Mouse (Mus musculus) induced T-regulatory cell, adult 2 months (primary cell): ENCODE results near the gene Rnf214.

Source experiments
- DNase-seq: peaks from one replicate; pipeline ENCODE4 v3.0.0-alpha.2; 2012; ENCODE audit warnings: low read depth

The Rnf214 gene

DNA sequence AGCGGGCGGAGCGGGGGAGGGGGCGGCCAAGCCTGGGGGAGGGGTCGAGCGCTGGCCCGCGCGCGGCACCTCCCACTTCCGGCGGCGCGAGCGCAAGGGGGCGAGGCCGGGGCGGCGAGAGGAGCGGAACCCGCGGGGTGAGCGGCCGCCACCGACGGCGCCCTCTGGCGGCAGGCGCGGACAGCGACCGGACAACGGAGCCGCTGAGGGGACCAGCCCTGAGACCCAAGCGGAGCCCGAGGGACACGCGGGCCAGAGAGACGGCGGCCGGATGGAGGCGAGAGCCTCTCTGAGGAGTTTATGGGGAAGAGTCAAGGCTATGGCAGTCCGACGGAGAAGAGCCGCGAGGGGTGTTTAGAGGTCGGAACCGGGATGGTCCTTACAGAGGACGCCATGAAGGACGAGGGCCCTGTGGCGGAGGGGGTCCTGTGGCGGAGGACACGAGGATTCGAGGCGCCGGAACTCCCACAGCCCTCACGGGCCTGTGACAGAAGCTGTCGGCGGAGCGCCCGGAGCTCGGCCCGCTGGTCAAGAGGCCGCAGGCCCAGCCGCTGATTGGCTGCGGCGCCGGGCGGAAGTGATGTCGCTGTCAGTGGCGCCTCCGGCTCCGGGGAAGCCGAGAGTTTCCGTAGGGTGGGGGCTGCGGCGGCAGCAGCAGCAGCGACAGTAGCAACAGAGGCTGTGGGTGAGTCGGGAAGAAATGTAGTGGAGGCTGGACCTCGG, at the start of gene Rnf214, which contains the start of gene Pcsk7:
TSS of gene Rnf214 (minus strand) at position 557 of the 723 bp plus-strand sequence.
TSS of gene Pcsk7 (plus strand) at position 143 of the 723 bp plus-strand sequence.
- peak; percentile 92 for DNase-seq

DNA sequence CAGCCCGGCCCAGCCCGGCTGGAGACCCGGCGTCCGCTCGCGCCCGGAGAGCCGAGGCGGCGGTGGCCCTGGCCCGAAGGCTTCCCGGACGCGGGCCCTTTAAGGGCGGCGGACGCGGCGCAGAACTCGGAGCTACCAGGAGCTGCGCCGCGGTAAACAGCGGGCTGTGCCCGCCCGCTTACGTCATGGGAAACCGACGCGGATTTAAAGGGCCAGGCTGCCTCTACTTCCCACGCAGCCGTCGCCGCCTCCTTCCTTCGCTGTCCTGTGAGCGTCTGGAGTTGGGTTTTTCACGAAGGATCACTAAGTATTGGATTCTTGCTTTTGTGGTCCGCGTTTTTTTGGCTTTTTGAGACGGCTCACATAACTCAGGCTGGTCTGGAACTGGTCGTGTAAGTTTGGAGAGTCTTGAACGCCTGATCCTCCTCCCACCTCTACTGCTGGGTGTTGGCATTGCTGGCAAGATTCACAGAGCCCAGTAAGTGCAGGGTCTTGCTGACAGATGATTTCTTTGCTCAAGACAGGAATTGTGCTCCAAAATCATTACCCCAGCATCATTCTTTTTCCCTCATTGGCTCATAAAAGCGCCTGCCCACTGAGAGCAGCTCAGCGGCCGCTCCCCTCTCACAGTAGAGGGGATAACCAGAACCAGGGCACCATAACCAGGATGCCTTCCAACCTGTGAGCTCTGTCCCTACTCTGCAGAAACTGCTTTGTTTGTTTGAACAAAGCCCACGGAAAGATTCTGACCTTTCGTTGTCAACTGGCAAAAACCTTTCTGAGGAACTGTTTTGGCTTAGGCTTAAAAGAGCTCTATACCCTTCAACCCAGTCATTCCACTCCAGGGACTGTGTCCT, 48.6 kb upstream of the Rnf214 start, which contains the start of gene Sidt2:
TSS of gene Sidt2 (minus strand) at position 152 of the 857 bp plus-strand sequence.
- peak; percentile 95 for DNase-seq

DNA sequence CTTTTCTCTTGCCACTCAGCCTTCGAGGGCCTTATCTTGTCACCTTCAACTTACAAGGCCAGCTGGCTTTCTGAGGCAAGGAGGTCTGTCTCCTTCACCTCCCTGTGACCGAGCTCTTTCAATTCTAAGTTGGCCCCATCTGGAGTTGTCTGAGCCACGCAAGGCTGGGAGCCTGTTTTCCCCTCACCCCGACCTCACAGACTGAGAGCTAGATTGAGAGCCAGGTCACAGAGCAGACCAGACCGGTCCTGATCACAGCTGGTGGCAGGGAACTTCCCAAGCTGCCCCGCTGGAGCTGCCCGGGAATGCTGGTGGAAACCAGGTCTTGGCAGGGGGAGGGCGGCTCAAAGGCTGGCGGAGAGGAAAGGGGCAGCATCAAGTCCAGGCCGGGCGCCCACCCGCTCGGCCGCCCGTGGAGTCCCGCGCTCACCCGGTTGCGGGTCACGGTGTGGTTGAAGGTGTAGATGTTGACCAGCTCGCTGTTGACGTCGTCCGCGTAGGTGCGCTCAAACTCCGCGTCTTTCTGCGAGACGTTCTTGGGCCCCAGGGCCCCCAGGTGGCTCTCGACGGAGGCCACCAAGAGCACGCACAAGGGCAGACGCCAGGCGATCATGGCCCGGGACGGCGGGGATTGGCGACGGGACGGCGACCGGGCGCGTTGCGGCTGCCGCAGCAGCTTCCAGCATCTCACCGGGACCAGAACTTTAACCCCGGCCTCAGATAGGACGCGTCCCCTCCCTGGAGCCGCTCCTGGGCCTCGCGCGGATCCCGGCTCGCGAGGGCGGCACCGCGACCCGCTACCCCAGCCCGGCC, 47.8 kb upstream of the Rnf214 start:
- peak; percentile 78 for DNase-seq

DNA sequence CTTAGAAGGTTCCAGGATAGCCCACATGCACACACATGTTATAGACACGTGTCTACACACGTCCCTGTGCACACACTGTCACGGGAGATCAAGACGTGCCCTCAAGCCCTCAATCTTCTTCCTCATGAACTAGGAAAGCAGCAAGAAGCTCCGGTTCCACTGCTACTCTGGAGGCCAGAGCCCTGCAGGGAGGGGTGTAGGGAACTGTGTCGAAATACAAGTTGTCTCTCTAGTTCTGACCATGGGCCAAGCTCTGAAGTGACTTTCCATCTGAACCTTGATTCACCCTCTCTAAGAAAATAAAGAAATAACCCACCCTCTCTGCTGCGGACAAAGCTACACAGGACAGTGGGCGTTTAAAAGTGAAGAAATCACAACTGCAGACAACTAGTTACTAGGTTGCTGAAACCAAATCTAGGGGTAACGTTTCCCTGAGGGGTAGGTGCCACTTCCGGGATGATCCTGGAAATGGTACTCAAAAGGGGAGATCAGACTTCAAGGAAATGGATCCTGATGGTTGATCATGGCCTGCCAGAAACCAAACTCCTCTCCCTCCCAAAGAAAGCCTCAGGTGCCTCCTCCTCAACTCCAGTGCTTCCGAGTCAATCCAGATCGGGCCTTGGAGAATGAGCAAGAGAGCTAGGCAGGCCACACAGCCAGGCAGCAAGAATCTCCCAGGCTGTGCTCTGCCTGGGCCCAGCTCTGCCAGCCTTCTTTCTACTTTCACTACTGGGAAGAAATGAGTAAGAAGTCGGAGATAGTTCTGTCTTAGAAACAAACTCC, 47.0 kb upstream of the Rnf214 start:
- no peak for DNase-seq

DNA sequence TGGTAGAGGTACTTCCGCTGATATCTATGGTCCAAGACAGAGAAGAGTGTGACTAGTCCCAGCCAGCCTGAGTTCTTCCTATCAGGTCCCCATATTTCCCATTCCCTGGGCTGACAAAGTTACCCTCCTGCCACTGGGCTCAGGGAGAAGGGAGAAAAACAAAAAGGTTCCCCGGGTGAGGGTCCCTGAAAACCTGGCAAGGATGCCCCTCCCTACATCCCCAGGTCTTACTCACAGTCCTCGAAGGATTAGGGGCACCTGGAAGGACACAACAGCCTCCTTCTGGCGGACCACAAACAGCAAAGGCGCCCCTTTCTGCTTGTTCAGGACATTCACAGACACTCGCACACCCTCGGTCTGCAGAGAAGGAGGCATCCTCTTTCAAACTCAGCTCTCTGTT, 46.2 kb upstream of the Rnf214 start:
- no peak for DNase-seq

DNA sequence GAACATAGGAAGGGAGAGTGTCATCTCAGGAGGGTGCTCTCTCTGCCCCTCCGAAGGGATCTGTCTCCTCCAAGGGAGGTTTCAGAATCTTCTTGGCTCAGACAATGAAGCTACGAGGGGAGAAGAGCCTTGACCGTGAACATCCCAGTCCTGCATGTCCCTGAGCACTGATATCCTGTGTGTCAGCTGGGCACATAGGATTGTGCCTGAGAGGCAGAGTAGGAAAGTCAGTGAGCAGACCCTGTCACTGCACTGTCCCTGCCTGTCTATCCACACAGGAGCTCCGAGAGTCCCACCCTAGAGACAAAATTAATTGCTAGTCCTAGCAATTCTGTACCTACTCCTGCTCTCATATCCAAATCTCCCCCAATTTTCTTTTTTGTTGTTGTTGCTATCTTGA, 45.3 kb upstream of the Rnf214 start:
- peak; percentile 12 for DNase-seq

DNA sequence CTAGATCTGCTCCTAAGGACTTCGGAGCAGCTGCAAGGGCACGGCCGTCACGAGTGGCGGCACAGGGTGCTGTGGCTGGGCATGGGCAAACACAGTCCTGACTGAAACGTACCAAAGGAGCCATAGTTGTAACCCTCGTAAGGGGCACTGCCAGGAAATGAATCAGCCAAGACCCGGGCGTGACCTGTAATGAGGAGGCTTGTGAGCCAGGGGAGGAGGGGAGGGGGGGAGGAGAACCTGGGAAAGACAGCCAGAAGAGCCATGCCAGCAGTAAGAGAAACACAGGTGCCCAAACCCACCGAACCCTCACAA, 40.1 kb upstream of the Rnf214 start:
- peak; percentile 42 for DNase-seq

DNA sequence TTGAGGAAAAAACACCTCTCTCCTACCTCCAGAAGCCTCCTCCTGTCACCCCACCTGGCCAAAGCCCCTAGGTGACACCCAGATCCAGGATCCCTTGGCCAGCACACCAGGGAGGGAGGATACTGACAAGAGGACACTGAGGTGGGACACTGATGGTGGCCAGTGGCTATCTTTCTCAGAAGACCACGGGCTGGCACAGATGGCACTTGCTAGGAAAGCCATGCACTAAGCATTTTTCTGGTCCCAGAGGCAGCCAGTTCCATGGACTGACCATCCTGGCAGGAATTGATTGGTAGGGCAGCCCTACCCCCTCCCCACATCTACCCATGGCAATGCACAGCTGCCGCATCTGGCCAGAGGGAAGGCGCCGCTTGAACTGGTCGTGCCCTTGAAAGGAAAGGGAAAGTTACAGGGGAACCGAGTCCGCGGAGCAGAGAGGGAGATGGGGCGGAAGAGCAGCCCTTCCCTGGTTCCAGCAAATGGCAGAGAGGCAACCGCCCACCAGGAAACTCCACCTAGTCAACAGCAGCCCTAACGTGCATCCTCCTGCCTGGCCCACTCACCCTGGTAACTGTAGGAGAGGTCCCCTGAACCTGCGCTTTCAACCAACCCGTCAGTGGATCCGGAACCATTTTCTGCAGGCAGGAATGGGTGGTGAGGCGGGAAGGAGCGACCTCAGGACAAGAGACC, 39.6 kb upstream of the Rnf214 start:
- DNase-seq = peak; percentile 66

DNA sequence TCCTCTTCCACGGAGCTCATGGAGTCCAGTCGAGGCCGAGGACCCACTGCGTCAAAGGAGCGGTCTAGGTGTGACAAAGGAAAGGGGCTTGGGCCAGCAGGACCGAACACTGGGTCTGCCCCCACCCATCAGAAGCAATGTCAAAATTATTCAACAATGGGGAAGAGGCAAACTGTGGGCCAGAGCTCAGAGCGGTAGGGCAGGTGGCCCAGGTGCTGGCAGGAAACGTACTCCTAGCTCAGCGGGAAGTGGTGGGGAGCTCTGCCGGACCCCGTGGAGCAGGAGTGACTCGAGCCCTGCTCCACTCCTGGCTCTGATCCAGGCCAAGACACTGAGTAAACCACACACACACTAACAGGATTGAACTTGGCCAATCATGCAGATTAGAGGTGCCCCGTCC, 39.0 kb upstream of the Rnf214 start:
- DNase-seq = no peak

DNA sequence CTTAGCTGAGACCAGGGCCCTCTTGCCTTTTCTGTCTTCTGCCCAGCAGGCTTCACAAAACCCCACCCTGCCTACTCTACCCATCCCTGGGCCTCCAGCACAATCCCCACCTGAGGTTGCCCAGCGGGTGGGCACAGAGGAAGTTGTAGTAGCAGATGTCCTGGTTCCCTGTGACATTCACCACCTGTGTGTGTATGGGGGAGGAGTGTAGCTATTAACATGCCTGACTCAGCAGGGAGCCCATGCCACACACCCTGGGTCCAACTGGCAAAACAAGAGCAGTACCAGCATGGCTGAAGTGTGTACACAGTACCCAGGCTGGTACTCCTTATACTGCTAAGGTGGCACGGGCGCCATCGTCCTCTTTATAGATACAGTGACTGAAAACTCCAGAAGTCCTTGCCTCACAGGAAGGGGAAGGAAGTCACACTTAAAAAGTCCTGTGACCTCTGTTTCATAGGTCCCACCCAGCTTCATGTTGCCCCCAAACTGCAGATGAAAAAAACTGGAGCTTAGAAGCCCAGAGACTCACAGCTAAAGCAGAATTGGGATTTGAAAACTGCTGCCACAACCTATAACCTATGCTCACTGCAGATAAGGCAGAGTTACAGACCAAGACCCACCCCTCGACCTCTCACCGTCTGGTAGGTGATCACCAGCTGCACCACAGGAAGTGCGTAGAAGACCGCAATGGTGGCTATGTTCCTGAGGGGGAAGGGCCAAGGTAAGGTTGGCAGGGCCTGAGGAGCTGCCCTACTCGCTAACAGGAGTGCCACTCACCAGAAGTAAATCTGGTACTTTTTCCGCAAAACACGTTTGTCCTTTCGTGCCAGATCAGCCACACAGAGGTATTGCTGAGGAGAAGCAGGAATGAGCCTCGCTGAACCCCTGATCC, 38.0 kb upstream of the Rnf214 start:
- peak; percentile 95 for DNase-seq

DNA sequence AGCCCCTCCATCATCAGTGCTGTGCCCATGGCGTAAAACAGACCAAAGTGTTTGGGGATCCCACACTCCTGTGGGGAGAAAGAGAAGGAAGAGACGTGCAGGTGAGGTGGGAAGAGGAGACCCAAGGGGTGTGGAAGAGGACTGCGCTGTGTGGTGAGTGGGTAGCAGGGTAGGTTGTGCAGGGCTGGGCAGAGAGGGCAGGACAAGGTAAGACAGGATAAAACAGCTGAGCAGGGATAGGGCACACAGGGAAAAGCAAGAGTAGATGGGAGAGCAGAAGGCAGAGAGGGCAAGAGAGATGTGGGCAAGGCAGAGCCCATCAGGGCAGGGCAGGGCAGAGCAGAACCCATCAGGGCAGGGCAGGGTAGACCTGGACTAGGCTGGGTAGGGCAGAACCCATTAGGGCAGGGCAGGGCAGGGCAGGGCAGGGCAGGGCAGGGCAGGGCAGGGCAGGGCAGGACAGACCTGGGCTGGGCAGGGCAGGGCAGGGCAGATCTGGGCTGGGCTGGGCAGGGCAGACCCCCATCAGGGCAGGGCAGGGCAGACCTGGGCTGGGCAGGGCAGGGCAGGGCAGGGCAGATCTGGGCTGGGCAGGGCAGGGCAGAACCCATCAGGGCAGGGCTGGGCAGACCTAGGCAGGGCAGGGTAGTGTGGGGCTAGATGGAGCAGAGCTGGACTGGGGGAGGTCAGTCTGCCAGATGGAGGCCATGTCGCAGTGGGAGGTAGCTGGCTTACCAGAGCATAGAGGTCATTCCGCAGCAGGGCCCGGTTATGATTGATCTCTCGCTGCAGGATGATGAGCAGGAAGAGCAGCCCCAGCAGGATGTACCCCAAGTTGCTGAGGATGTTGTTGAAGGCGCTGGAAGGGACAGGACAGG, 37.2 kb upstream of the Rnf214 start:
- peak; percentile 14 for DNase-seq

DNA sequence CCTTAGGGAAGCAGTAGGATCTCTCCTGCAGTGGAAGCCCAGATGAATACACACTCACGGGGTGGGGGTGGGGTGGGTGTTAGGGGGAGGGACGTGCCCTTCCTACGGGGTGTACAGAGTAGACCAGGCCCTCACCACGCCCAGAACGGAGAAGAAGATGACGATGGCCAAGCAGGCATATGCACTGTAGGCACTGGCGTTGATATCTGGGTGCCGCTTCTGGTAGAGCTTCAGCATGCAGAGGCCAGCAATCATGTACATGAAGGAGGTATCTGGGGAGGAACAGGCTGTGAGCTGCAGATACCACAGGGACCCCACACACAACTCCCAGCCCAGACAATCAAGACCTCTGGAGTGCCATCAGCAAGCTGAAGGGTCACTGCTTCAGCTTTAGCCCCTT, 36.2 kb upstream of the Rnf214 start:
- DNase-seq = peak; percentile 12

DNA sequence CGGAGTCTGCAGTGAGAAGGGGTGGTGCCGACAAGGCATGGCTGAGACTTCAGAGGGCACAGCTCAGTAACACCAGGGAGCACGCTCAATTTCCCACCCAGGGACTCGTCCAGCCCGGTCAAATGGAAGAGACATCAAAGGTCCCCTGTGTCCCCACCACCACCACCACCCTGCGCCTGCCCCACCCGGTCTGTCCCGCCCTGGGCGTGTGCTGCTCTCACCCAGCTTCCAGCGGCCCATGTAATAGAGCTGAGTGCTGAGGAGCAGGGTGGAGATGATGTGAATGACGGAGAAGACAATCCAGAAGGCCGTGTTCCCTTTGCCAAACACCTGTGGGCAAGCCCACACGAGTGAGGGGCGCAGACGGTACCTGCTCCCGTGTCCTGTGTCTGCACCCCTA, 35.8 kb upstream of the Rnf214 start:
- no peak for DNase-seq

DNA sequence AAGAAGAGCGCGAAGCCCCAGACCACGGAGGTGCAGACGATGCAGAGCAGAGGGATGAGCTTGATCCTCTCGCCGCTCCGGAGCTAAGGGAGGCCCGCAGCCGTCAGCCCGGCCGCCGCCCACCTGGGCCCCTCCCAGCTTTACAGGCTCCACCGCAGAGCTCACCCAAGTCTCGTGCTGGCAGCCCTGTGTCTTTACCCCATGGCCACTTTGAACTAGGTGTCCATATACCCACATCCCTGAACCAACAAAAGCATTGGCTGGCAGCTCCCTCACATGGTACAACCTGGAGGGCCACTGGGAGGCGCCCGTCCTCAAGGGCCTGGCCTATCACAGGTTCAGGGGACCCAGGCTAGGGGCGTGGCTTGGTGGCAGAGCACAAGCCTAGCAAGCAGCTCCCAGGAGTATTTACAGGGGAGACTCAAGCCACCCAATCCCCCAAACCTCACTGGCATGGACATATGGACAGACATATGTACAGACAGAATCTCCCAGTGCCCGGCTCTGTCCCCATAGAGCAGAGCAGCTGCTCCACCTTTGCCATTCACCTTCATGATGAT, 34.7 kb upstream of the Rnf214 start:
- DNase-seq = peak; percentile 37

DNA sequence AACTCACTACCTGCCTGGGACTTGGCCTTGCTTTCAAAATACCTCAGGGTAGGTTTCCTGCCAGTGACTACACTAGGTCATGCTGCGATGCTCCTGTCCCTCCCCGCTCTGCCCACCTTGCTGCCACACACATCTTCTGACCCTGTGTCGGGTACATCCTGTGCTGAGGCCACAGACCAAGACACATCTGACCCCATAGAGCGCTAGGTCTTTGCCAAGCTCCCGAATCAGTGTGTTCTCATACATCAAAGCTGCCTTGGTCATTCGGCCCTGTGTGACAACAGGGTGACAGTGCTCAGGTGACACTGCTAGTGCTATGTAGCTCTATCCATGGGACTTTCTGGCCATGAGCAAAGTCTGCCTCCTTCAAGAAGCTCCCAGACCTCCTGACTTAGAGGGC, 33.1 kb upstream of the Rnf214 start:
- no peak for DNase-seq

DNA sequence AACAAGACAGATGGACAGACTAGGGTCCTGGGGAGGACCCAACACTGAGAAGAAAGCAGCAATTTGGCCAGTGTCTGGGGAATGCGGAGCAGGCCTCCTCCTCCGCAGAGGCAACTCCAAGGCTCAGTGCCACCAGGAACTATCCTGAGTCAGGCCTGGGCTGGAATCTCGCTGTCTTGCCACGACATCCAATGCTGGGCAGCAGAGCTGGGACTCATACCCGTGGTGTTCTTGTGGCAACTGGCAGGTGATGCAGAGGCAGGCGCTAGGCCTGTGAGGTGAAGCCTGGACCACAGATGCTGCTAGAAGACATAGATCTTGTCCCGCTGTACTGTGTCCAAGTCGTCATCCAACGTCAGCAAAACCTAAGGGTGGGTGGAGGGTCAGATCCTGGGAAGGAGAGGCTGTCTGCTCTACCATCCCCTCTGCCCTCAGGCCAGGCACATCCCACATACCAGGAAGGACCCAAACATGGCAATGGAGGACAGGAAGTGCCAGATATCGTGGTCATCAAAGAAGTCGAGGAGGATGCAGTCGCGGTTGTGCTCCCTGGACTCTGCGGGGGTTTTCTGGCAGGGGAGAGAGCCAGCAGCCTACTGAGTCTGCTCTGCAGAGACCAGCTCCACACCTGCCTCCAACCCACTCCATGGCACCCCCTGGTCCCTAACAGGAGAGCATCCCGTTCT, 32.4 kb upstream of the Rnf214 start:
- DNase-seq = no peak

DNA sequence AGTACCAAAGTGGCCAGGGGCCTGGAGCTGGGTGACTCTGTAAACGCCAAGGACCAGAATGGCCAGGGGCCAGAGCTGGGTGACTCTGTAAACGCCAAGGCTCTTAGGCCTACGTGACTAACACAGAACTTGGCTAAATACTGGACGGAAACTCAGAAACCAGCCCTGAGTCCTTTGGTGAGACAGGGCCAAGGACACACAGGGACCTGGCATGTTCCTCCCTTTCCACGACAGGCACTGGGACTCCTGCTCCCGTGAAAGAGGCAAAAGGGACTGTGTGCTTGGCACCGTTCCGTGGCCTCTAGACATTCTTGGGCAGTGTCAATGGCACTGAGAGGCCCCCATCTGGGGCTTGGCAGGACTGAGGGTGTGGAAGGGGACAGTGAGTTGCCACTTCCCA, 31.4 kb upstream of the Rnf214 start:
- no peak for DNase-seq

DNA sequence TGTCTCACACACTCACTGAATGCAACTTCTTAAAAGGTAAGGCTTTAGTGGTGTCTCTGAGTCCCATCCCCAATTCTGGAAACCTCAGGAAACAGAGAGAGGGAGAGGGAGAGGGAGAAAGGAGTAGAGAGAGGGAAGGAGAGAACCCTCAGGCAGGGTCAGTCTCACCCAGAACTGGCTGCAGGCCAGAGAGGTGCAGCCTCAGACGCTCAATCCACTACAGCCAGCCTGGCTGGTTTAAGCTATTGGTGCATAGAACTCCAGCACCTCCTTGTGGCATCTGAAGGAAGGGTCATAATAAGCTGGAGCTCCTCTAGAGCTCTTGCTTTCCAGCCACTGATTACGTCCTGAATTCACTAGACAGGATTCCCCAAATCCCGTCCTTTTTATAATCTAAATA, 30.2 kb upstream of the Rnf214 start:
- peak; percentile 77 for DNase-seq
